Mouse (Mus musculus) cerebellum, postnatal 14 days (tissue): ENCODE data around the gene Vwa5b1.

Source experiments
- DNase-seq, 2 experiments: peaks; one replicate each; pipeline ENCODE4 v3.0.0; 2021; ENCODE audit warnings: mixed read lengths in 2 of 2

The Vwa5b1 gene

GRCm38 (mm10) chr4:138635428-138636145 is at the start of gene Vwa5b1:
Vwa5b1 (minus strand) TSS chr4:138635884.
- DNase-seq: peak; percentile 11 to 33

DNA sequence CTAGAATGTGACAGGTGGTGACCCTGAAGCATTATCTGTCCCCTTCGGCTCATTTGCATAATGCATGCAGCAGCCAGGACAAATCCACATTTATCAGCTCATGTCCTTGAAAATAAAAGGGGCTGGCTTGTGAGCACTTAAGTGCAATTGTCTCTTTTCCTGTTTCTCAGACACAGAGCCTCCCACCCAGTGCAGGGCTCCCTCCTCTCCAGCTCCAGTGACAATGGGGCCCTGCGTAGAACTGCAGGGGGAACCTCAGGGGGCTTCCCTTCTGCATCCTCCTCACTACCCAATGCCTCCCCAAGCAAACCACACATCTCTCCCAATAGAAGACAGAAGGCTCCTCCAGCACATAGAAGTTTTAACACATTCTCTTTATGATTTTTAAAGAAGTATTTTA is 47.1 kb upstream of the Vwa5b1 start:
- no peak for DNase-seq

DNA sequence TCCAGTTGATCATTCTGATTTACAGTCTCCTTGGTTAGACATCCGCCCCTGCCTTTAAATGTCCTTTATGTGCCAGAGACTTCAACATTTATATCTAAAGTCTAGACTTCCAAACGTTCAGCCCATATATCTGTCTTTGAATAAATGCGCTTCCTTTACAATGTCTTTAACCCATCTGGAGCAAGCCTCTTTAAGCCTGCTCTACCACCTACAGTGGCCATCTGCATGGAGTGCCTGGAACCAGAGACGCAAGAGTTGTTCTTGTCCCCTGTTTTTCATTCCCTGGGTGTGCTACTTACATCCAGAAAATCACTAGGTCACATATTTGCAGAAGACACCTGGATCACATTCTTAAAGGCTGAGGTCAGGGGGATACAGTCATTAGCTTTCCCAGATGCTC is 44.4 kb upstream of the Vwa5b1 start:
- no peak for DNase-seq

DNA sequence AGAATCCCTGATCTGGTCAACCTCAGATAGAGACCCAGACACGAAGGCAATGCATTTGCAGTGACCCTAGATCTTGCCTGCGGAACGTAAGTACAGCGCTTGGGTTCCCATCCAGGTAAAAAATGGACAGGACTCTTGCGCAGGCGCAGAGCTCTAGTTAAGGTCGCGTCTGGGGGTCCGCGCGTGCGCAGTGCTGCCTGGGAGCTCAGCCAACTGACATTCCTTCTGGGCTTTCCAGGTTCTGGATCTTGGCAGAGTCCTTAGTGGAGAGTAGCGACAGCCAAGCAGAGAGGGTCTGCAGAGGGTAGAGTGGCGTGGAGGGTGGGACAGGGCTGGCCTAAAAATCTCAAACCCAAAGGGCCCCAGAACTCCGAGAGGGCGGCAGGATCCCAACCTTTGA is 41.9 kb upstream of the Vwa5b1 start:
- peak; percentile 98 for DNase-seq

GRCm38 (mm10) chr4:138676480-138676879 is 40.8 kb upstream of the Vwa5b1 start:
- no peak for DNase-seq

- no peak for DNase-seq
Measured at GRCm38 (mm10) chr4:138672160-138672559, 36.5 kb upstream of the Vwa5b1 start.

- DNase-seq: no peak
Measured at GRCm38 (mm10) chr4:138670093-138670889, 34.6 kb upstream of the Vwa5b1 start.

DNA sequence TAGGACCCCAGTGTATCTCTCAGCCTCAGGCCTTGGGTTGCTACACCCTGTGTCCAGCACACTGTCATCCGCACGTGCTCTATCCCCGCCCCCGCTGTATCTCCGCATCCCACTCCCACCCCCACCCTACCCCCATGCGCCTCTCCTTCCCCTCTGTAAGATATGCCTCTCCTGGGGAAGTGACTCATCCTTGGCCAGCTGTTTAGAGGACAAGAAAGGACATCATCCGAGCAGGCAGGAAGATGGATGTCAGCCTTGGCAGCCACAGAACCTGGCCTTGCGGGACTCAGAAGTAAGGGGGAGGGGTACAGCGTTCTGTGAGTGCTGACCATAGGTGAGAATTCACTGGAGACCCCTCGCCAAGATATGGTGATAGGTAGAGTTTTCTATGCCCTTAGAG is 30.8 kb upstream of the Vwa5b1 start:
- no peak for DNase-seq

- no peak for DNase-seq
Measured at GRCm38 (mm10) chr4:138659936-138660602, 24.4 kb upstream of the Vwa5b1 start.

GRCm38 (mm10) chr4:138653056-138653455 is 17.4 kb upstream of the Vwa5b1 start:
- DNase-seq: peak; percentile 24 to 49

GRCm38 (mm10) chr4:138651881-138652280 is 16.2 kb upstream of the Vwa5b1 start:
- DNase-seq: peak; percentile 17 to 55

DNA sequence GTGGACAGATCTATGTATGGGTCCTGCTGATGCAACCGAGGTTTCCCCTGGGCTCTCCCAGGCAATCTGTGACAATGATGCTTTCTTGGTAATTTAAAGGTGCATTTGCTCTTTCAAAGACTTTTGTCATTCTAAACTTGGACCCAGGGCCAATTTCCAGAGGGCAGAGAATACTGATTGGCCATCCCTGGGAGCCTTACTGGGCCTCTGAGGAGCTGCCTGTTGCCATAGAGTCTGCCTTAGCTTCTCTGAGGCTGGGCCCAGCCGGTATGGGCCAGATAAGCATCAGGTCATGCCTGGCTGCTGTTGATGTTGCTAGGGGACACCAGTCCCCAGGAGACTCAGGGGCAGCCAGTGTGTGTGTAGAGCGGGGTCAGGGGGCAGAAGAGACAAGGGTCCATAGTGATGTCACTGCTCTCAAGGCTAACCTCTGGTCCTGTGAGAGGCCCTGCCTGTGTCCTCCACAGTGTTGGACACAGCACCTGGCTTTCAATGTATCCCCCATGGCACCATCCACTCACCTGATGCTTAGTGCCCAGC is 12.5 kb upstream of the Vwa5b1 start:
- no peak for DNase-seq

GRCm38 (mm10) chr4:138642272-138642671 is 6.6 kb upstream of the Vwa5b1 start:
- no peak for DNase-seq

DNA sequence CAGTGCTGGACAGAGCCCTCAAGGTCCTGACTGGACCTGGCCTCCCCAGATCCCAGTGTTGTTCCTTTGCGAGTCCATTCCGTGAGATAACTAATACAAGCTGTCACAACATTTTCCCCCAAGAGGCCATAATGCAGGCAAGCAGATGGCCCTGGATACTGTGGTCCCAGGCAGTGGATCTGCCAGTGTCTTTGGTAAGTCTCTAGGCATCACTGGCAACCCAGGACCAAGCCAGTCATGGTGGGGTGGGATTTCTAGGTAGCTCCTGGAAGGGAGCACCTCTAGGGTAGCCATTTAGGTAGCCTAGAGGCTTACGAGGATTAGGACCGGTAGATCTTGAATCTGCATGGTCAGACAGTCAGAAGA is 445 bp upstream of the Vwa5b1 start:
- peak in 1 of 2 experiments; percentile 7 for DNase-seq

- no peak for DNase-seq
Measured at GRCm38 (mm10) chr4:138628256-138628655, 7.4 kb downstream of the Vwa5b1 start.

GRCm38 (mm10) chr4:138614454-138614853 is 21.2 kb downstream of the Vwa5b1 start:
- no peak for DNase-seq

DNA sequence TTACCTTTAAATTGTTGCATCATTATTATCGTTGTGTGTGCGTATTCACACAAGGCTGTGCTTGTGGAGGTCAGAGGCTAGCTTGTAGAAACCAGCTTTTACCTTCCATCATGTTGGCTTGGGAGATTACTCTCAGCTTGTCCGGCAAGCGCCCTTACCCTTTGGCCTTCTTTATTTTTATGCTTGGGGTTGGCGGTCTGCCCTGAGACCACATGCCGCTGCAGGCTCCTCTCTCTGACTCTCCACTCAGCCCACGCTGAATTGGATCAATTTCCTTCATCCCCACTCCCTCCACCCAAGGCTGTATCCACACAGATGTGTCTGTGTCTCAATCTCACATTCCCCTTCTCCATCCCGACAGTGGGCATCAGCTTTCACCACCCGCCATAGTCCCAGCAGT is 33.8 kb downstream of the Vwa5b1 start:
- DNase-seq: no peak

DNA sequence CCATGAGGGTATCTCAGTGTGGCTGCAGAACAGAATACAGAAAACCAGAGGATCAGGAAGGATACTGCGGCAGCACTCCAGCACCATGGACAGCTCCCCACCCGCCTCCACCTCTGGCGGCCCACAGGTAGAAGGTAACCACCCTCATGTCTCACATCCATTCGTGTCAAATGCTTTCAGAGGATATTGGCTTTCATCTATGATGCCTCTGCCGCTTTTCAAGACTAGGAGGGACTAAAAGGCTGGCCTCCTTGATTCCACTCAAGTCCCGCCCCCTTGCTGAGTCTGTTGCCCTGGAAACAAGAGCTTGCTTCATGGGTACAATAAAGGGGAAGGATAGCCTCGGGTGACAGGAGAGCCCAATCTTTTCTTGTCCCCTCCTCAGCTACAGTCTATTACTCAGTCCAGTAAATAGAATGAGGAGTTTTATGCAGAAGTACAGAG is 37.8 kb downstream of the Vwa5b1 start:
- peak; percentile 38 to 63 for DNase-seq

GRCm38 (mm10) chr4:138596391-138597130 is 39.1 kb downstream of the Vwa5b1 start:
- DNase-seq: peak; percentile 39 to 43

DNA sequence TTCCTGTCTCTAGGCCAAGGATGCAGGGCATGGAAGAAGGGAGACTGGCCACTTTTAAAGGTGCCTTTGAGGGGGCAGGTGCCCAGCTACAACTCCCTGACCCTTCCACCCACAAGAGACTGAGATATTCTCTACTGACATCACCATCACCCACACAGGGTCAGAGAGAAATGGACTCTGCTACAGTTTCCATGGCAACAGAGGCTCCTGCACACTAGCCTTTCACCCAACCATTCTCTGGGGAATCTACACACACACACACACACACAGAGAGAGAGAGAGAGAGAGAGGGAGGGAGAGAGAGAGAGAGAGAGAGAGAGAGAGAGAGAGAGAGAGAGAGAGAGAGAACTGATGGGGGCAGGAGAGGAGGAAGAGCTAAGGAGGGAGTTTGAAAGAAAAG is 50.7 kb downstream of the Vwa5b1 start:
- DNase-seq: no peak

DNA sequence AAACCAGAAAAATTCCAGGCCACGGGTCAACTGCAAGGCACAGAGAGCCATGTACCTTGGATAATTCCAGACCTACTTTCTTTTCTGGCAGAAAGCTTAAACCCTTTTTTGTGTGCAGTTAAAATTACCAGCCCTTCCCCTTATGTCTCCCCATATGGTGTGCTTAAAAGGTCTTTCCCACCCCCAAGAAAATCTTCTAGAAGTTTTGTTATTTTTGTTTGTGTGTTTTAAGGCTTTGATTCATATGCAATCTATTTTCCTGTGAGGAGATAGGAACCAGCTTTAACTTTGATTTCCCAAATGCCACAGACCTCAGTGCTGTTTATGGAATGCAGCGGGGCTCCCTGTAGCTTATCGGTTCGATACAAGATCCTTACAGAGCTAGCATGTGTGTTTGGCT is 53.2 kb downstream of the Vwa5b1 start:
- no peak for DNase-seq

DNA sequence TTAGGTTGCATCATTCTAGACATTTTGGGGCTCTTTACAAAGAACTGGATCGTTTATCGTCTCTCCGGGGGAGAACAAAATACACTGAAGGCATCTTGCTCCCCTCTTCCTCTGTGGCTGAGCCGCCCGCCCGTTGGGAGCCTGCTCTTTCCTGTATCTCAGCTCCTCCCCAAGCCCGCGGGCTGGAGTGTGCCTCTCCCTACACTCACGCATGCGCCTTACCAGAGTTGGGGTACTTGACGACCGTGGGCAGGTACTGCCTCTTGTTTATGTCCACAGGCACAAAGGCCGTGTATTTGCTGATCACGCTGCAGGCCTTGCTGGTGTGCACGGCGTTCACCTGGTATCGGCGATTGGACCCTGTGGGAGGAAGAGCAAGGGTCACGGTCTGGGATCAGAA is 57.3 kb downstream of the Vwa5b1 start:
- DNase-seq: no peak

DNA sequence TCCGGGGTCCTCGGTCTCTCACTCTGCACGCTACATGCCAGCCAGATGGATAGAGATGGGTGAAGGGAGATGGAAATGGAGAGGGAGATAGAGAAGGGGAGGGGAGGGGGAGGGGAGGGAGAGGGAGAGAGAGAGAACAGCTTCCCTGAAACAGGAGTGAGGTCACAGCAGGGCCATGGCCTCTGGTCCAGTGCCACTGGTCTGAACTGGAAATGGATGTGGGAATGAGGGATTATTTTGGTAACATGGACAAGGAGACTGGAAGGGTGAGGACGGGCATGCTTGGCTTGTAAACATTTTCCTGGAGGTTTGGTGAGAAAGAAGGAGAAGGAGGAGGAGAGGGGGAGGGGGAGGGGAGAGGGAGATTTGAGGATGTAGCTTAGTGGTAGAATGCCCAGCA is 59.0 kb downstream of the Vwa5b1 start:
- no peak for DNase-seq
